Mouse (Mus musculus): ENCODE data around the gene Fzd4.

The Fzd4 gene

DNA sequence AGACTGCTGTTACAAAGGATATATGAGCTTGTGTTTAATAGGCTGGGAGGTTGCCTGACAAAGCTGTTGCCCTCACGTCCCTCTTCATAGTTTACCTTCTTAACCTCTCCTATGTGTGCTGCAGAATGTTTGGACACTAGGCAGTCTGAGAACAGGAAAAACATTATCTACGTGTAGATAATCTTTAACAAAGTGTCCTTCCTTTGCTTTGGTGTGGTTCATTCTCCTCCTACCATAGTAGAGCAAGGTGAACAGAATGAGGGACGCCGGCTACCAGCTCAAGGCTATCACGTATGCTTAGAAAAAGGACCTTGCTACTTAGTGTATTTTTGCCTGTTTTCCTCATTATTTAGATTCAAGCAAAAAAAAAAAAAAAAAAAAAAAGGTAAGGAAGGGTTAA lies 24.6 kb downstream of the Fzd4 start:
- peak in 1 of 2 experiments; percentile 66 for DNase-seq

DNA sequence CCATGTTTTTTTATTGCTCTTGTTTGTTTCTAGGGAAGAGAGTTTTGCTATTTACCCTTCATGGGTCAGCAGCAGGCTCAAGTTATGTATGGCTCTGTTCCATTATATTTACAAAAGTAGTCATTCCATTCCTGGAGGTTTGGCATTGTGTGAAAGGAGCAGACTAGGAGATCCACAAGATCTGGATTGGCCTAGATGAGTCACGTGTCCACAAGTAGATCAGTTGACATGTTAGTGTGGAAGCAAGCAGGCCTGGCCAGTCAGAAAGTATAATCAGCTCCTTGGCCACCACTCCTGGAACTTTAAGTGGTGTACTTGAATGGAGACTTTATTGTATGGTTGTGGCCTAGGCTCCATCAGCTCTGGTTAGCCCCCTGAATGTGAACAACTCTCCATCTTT lies 25.2 kb downstream of the Fzd4 start:
- DNase-seq: peak; percentile 50 to 81

DNA sequence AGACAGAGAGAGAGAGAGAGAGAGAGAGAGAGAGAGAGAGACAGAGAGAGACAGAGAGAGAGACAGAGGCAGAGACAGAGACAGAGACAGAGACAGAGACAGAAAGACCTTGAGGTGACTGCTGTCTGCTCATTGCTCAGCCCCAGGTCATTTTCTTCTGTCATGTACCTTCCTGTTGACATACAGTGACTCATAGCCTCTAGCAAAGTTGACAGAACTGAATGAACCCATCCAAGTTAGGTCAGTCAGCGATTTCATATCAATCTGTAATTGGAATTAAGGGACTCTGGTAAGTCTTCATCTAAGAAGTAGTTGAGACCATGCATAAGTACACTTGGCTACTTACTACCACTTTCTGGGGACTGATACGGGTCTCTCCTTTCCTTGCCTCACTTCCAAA lies 27.0 kb downstream of the Fzd4 start:
- DNase-seq: no peak

DNA sequence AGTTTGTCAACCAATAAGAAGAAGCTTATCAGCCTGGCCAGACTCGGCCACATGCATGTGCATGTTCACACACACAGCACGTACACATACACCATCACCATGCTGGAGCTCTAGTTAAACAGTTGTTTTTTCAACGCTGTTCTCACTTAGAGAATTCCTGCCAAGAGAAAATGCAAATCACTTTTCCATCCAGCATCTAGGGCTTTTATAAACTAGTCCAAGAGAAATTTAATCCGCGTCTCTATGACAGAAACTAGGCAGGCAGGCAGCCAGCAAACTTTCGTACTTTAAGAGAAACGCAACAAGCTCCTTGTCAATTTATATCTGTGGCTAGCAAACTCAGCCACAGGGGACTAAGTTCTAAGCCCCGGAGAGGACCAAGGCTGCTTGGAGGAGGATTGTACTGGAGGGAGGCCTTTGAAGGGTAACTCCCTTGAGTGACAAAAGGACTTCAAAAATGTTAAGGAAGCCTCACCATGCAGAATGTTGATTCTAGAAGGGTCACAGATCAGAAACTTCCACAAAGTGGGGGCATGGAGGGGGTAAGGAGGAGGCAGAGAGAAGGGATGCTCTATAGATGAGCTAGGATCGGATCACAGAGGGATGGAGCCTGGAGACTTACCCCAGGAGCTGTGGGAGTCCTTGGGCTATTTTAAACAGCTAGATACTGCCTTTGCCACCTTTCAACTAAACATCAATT lies 29.2 kb downstream of the Fzd4 start:
- peak; percentile 55 to 76 for DNase-seq

DNA sequence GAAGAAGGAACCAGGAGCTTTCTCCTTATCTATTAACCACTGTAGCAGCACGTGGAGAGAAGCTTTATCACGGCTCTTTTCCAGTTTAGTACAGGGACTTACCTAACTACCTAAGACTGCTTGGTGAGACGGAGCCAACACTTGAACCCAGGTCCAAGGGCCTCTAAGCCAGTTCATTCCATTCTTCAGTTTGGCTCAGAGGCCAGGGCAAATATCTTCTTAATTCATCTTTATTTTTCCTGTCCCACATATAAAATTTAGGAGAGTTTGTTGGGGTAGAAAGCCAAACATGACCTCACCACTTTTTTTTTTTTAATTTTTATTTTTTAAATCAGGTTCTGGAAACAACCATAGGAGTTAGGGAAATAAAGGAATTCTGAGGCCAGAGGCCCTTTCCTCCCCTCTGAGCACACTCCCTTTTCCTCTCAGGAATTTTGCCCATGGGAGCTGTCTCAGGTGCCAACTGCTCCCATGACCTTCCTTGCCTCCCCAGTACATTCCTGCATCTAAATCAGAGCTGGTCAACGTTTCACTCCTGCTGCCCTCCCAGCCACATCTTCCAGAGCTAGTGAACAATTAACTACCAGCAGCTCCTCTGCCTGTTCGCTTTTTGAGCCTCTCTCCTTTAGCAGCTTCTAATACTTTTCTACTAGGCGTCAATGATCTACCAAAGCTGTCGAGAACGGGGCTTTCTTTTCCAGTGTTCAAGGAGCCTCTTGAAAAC lies 29.9 kb downstream of the Fzd4 start:
- peak; percentile 90 to 96 for DNase-seq

DNA sequence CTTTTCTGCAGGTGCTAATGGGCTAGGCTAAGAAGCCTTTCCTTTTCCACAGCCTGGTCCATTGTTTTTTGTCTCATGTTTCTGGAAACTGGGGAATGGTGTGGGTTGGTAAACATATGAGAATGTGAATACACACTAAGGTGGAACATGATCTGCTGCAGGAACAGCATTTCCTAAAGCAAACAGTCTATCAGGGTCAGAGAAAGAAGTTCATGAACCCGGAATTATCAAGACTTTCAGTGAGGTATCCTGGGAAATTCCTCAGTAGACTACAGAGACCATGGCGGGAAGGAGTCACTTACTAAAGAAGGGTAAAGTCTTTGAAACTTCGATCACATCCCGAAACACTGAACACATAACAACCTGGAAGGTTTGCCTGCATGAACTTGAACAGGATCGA lies 32.2 kb downstream of the Fzd4 start:
- DNase-seq: no peak

DNA sequence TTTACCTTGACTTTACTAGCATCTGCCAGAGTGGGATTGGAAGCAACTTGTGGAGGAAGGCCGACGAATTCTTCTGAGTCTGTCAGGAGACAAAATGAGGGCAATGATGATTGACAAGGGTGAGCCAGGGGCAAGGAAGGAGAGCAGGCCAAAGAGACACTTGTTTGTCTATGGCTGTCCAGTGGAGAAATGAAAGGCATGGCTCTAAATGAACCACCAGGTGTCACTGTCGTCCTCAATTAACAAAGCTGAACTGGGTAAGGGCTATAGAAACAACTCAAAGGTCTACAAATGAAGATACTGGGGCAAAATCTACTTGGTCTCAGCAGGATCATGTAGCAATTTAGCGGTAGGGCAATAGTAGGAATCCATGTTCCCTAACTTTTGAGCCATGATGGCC lies 33.4 kb downstream of the Fzd4 start:
- DNase-seq: peak; percentile 67 to 80

DNA sequence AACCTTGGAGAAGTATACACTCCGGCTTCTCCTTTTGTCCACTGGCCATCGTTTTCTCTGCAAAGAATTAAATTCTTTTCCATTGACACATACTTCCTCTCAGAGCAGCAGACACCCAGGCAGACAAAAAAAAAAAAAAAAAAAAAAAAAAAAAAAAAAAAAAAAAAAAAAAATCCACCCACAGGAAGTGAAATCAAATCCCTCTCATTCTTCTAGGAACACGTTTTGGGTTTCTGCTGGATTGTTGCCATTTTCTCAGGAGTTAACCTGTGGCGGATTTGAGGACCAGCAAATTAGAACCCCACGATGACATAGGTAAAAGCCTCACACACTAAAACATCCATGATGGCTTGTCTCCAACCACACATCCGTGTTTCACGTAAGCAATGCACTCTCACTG lies 37.1 kb downstream of the Fzd4 start:
- no peak for DNase-seq

DNA sequence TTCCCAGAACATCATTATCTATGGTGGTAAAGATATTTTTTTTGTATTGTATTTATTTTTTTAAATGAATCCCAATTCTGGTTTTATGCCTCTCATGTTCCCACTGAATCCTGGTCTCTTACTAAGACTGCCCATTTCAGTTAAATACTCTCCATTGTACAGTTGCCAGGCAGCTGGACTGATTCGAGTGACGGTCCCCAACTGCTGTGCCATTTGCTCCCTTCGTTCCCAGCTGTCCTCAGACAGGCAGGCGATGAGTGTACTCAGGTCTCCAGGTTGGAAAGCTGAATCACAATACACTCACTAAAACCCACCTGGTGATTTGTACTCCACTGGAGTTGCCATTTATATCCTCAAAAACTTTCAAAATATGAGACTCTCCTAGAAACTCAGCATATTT lies 38.1 kb downstream of the Fzd4 start:
- DNase-seq: no peak

DNA sequence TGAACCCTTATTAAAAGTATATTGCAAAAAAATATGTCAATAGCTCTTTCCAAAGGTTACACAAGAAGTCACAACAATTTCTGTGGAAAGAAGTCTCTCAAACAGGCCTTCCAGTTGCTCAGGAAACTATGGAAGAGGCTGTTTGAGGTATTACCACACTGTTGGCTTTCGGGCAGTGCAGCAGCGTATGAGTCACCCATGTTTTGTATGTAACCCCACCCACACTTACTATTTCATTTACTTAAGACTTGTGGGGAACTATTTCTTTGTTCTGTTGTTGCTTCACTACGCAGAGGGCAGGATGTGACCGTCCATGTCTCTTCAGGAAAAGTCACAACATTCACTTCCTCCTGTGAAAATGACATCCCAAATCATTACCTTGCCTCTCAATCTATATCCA lies 41.0 kb downstream of the Fzd4 start:
- DNase-seq: no peak

DNA sequence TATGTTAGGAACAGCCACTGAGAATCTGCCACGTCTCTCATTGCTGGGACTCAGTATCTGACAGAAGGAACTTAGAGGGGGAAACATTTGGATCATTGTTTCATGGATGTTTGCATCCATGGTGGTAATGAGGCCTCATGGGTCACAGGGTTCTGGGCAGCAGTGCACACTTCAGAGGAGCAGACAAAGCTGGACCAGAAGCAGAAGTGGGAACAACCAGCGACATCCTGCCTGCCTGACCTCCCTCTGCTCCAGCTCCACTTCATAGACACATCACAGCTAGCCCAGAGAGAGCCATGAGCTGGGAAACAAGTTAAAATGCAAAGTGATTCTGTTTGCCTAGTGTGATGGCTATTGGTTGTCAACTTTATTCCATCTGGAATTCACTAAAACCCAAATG lies 46.2 kb downstream of the Fzd4 start:
- no peak for DNase-seq

DNA sequence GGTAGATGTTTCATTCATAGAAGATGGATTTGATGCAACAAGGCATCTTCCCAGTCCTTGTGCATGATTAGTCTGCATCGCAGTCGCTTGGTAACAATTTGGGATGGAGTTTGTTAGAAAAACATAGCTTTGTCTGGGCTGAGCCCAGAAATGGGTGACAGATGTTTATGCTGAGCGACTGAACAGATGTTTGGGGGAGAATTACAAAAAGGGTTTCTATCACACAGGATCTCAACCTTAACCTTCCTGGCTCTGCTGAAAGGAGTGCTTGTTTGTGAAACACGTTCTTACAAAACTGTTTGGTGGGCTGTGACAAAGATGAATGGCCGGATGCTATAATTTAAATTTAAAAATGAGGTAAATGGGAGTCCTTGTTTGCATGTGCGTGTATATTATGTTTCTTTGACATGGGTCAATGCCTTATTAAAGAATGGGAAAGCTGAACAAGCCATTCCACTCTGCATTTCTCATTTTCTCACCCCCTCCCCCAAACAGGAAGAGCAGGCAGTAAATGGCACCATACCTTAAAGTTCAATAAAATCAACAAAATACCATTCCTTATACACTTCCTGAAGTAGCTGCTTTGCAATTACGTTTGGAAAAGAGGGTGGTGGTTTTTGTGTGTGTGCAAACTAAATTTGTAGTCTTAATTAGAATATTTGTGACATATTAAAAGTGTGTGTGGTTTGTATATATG lies 52.4 kb downstream of the Fzd4 start:
- DNase-seq: no peak

DNA sequence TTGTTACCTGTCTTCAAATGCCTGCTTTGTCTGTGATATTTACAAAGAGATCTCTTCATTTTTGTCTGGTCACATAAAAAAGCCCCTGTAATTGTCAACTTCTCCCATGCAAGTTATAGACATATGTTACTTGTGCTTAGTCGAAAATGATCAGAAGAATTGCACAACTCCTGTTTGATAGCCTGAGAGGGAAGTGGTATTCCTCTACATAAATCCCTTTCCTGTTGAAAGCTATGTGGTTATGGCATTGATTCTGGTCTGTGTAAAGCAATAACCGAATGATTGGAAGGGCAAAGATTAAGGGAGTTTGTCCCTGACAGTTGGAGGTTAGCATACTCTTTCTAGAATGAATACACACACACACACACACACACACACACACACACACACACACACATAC lies 55.5 kb downstream of the Fzd4 start:
- DNase-seq: no peak

DNA sequence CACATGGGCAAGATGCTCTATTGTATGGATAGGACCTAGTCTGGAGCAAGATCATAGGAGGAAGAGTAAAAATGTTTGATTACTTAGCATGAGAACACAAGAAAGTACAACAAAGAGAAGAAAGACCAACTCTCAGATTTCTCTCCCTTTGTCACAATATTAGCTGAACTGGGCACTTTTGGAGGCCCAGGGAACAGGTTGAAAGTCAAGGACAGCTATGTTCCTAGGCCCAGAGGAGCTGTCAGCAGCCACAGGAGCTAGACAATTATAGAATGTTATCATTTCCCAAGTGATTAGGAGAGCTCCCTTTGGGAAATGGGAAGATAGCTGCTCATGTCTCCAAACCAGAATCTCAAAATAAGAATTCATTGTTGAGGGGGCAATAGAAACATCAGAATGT lies 56.8 kb downstream of the Fzd4 start:
- no peak for DNase-seq

DNA sequence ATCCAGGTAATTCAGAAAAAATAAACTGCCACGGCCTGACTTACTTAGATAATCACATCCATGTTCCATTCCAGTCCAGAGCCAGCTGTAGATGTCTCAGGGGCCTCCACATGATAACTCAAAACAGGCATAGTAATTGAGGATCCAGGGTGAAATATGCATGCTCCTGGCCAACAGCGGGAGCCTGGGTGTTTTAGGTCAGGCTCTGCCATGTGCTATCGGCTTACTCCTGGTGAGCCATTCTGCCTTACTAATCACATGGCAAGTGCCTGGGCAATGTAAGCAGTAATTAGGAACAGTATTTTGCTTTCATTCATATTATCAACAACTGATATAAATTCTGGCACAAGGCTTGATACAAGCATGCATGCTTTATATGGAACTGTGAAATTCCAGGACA lies 57.2 kb downstream of the Fzd4 start:
- DNase-seq: no peak
